Mouse (Mus musculus): ENCODE results near the gene Ttll8.

Gene Ttll8

GRCm38 (mm10) chr15:88841160-88841559 lies 113.1 kb downstream of the Ttll8 start:
- no peak for DNase-seq (ENCODE audit: low spot score in 2 of 2)
